Mouse (Mus musculus): ENCODE measurements around the gene Alox5ap. TPM values are rescaled to one million over a fixed set of nuclear protein-coding genes. Genes with fewer than 3 reads are reported as not detected.

Gene Alox5ap
- polyA plus RNA-seq, 1 experiment = 67.4 TPM

DNA sequence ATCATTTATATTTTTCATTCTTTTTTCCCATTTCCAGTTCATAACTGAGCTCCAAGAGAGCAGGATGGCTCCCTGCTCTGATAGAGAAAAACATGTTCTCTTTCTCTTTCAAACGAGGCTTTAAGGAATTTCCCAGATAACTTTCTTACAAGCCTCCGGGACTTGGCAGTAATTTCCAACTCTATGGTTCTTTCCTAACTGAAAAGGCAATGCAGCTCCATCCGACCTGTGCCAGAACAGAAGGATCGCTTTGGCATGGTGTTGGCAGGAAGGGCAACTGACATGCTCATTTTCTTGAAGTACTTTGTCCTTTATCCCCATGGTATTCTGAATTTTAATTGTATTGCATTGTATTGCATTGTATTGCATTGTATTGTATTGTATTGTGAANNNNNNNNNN, 33.7 kb downstream of the Alox5ap start:
- TF ChIP-seq CTCF (IDR thresholded peaks at IDR 0.05; ENCODE audit: extremely low read depth, insufficient read depth, insufficient read length, insufficient replicate concordance) = no peak
- TF ChIP-seq POLR2A (IDR thresholded peaks at IDR 0.05; ENCODE audit: low read depth, low read length) = no peak
- H3K27me3 ChIP-seq (ENCODE audit: control insufficient read depth, insufficient read depth, low read length) = no peaks in the 10 kb centered on the region
- 65% methylated on average over 4 of the region's 4 CpGs for WGBS
- DNase-seq (ENCODE audit: low read depth in 1 of 2, low spot score in 2 of 2) = no peak
- no peaks in the 10 kb centered on the region for H3K4me1 ChIP-seq (ENCODE audit: control insufficient read depth, insufficient read depth, insufficient read length)
- no peak overlapping the region for H3K27ac ChIP-seq (ENCODE audit: insufficient read depth, low read length)
- H3K4me3 ChIP-seq (ENCODE audit: extremely low read depth, insufficient read depth, insufficient read length) = no peak overlapping the region
- H3K36me3 ChIP-seq (ENCODE audit: control insufficient read depth, insufficient read depth, low read length) = no peaks in the 10 kb centered on the region

DNA sequence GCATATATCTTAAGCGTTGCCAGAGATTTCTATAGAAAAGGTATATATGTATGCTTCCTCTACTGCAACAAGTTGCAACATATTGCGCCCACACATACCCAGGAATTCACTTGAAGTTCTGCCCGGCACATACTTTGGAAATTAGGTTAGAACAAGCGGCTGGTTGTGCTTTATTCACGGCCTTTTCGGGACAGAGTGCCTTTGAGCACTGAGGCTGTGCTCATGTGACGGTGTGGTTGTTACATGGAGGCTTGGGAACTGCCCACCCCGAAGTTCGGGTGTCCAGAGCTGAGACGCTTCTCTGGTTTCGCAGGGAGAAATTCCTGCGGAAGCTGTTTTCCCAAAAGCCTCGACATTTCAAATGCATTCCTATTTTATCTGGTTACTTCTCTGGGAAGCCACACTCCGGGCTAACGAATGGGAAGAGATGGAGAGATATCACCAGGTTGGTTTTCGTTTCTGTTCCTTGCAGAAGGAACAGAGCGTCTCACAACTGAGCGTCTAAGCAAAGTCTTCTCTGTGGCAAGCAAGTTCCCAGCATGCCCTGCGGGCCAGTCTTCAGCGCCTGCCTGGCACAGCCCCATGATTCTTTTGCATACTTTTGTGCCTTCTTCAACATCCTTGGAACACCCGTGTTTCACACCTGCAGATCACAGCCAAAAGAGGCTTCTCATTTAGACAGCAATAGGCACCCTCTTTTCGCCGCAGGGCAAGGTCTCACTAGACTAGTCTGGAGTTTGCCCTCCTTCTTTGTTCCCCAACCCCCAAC, 48.5 kb downstream of the Alox5ap start:
- Histone ChIP-seq H3K4me3 (ENCODE audit: extremely low read depth, insufficient read depth, insufficient read length) (no peak overlapping the region), H3K27me3 (ENCODE audit: control insufficient read depth, insufficient read depth, low read length) (no peaks in the 10 kb centered on the region), H3K4me1 (ENCODE audit: control insufficient read depth, insufficient read depth, insufficient read length) (no peaks in the 10 kb centered on the region), H3K36me3 (ENCODE audit: control insufficient read depth, insufficient read depth, low read length) (no peaks in the 10 kb centered on the region), H3K27ac (ENCODE audit: insufficient read depth, low read length) (no peak overlapping the region)
- DNase-seq (ENCODE audit: low read depth in 1 of 2, low spot score in 2 of 2) = peak in 1 of 2 experiments; percentile 8
- 74% methylated on average over 23 of the region's 23 CpGs for WGBS
- TF ChIP-seq POLR2A (IDR thresholded peaks at IDR 0.05; ENCODE audit: low read depth, low read length) (no peak), CTCF (IDR thresholded peaks at IDR 0.05; ENCODE audit: extremely low read depth, insufficient read depth, insufficient read length, insufficient replicate concordance) (no peak)

DNA sequence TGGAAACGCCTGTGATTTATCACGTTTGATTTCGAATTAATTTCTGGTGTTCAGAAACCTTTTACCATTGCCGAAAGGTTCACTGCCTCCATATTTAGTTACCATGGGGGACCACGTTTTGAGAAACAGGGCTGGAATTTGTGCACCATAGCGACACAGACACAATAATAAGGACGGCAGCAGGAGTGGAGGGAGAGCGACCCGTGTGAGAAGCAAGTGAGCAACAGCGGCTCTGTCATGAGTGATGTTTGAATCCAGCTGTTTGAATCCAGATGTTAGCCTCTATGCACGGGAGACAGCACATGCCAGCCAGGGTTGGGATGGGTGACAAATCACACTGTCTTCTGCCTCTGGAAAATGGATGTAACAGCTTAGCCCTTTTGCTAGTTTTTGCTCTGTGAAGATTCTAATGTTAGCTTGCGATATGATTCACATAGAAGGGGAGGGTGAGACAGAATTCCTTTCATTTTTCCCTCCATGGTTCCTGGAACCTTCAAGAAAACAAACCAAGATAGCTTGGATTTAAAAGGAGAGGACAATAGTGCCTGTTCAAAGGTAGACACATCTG, 50.0 kb downstream of the Alox5ap start:
- WGBS = 90% methylated on average over 12 of the region's 12 CpGs
- DNase-seq (ENCODE audit: low read depth in 1 of 2, low spot score in 2 of 2) = no peak
- no peaks in the 10 kb centered on the region for H3K27me3 ChIP-seq (ENCODE audit: control insufficient read depth, insufficient read depth, low read length)
- TF ChIP-seq POLR2A (IDR thresholded peaks at IDR 0.05; ENCODE audit: low read depth, low read length) (no peak), CTCF (IDR thresholded peaks at IDR 0.05; ENCODE audit: extremely low read depth, insufficient read depth, insufficient read length, insufficient replicate concordance) (no peak)
- no peaks in the 10 kb centered on the region for H3K36me3 ChIP-seq (ENCODE audit: control insufficient read depth, insufficient read depth, low read length)
- H3K4me3 ChIP-seq (ENCODE audit: extremely low read depth, insufficient read depth, insufficient read length) = no peak overlapping the region
- no peak overlapping the region for H3K27ac ChIP-seq (ENCODE audit: insufficient read depth, low read length)
- no peaks in the 10 kb centered on the region for H3K4me1 ChIP-seq (ENCODE audit: control insufficient read depth, insufficient read depth, insufficient read length)

DNA sequence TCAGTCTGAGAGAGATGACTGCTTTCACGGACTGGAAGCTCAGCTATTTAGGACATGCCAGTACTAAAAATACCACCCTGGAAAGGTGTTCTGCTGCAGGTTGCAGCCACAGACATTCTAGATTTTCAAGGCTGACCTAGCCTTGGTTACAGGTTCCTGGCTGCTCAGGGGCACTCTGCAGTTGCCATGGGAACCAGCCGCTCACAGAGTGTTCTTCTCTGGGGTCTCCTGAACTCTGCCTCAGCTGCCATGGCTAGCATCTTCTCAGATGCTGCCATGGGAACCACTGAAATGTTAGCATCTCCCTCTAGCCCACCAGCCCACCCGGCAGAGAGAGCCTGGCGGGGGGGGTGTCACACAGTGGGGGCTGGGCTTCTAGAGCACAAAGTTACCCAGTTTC, 52.4 kb downstream of the Alox5ap start:
- Histone ChIP-seq H3K27ac (ENCODE audit: insufficient read depth, low read length) (no peak overlapping the region), H3K36me3 (ENCODE audit: control insufficient read depth, insufficient read depth, low read length) (no peaks in the 10 kb centered on the region), H3K4me3 (ENCODE audit: extremely low read depth, insufficient read depth, insufficient read length) (no peak overlapping the region), H3K4me1 (ENCODE audit: control insufficient read depth, insufficient read depth, insufficient read length) (peaks cover 3% of the 10 kb centered on the region; the same call in 1 of the 2 replicates), H3K27me3 (ENCODE audit: control insufficient read depth, insufficient read depth, low read length) (no peaks in the 10 kb centered on the region)
- TF ChIP-seq POLR2A (IDR thresholded peaks at IDR 0.05; ENCODE audit: low read depth, low read length) (no peak), CTCF (IDR thresholded peaks at IDR 0.05; ENCODE audit: extremely low read depth, insufficient read depth, insufficient read length, insufficient replicate concordance) (no peak)
- 56% methylated on average over 4 of the region's 4 CpGs for WGBS
- DNase-seq (ENCODE audit: low read depth in 1 of 2, low spot score in 2 of 2) = no peak

DNA sequence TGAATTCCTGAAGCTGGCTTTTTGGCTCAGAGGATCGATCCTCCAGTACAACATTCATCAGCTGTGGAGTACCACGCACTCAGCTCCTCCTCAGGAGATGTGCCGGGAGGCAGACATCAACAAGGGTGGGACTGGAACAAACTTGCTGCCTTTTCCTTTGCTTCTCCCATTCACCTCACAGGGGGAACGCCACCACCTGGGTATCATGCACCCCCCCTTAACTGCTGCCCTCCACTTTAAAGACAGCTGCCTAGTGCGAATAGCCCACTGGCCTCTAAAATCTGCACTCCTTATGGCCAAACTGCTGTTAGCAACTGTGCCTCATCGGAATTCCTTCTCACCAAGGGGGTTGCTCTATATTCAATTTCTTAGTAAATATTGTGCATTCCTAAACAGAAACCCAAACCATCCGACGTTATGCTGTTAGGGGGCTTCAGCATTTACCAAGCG, 55.3 kb downstream of the Alox5ap start:
- Histone ChIP-seq H3K4me3 (ENCODE audit: extremely low read depth, insufficient read depth, insufficient read length) (no peak overlapping the region), H3K27me3 (ENCODE audit: control insufficient read depth, insufficient read depth, low read length) (no peaks in the 10 kb centered on the region), H3K27ac (ENCODE audit: insufficient read depth, low read length) (no peak overlapping the region), H3K4me1 (ENCODE audit: control insufficient read depth, insufficient read depth, insufficient read length) (peaks cover 3% of the 10 kb centered on the region; the same call in 1 of the 2 replicates), H3K36me3 (ENCODE audit: control insufficient read depth, insufficient read depth, low read length) (no peaks in the 10 kb centered on the region)
- no peak for DNase-seq (ENCODE audit: low read depth in 1 of 2, low spot score in 2 of 2)
- TF ChIP-seq CTCF (IDR thresholded peaks at IDR 0.05; ENCODE audit: extremely low read depth, insufficient read depth, insufficient read length, insufficient replicate concordance) (no peak), POLR2A (IDR thresholded peaks at IDR 0.05; ENCODE audit: low read depth, low read length) (no peak)
- WGBS = 92% methylated on average over 9 of the region's 9 CpGs

DNA sequence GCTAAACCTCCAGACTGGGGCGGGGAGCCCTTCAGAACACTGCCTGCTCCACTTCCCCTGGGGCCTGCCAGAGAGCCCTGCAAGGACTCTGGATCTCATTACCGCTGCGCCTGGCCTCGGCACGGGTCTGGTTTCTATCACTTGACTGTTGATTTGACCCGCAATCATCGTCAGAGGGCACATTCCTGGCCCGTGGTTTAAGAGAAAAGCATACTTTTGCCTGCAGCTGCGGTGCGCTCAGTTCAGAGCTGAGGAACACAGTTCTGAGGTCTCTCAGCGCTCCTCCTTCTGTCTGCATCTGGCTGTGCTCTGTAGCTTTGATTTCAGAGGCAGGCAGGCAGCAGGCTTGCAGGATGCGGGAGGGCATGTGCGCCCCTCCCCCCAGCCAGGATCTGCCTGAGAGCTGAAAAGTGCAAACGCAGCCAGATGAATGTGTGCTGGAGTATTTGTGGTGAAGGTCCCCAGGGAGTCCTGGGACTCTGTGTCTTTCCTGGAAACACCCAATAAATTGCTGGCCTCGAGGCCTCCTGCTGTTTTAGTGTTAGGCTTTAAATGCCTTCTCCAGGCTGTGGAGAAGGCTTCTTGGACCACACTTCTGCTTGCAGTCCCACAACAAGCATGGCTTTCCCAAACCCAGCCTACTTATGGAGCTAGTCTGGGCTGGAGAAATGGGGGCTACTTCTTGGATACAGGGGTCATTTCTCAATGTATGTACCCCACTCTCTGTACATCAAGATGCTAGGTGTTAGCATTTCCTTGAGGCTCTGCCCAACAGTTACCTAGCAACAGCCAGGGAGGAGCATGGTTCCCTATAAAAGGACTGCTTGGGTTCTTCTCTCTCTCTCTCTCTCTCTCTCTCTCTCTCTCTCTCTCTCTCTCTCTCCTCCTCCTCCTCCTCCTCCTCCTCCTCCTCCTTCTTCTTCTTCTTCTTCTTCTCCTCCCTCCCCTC, 56.2 kb downstream of the Alox5ap start:
- WGBS = 10% methylated on average over 15 of the region's 15 CpGs
- Histone ChIP-seq H3K27me3 (ENCODE audit: control insufficient read depth, insufficient read depth, low read length) (no peaks in the 10 kb centered on the region), H3K4me3 (ENCODE audit: extremely low read depth, insufficient read depth, insufficient read length) (no peak overlapping the region), H3K27ac (ENCODE audit: insufficient read depth, low read length) (no peak overlapping the region; the same call in 1 of the 2 replicates), H3K36me3 (ENCODE audit: control insufficient read depth, insufficient read depth, low read length) (no peaks in the 10 kb centered on the region), H3K4me1 (ENCODE audit: control insufficient read depth, insufficient read depth, insufficient read length) (peaks cover 3% of the 10 kb centered on the region; the same call in 1 of the 2 replicates)
- peak in 1 of 2 experiments; percentile 19 for DNase-seq (ENCODE audit: low read depth in 1 of 2, low spot score in 2 of 2)
- TF ChIP-seq POLR2A (IDR thresholded peaks at IDR 0.05; ENCODE audit: low read depth, low read length) = no peak
- TF ChIP-seq CTCF (IDR thresholded peaks at IDR 0.05; ENCODE audit: extremely low read depth, insufficient read depth, insufficient read length, insufficient replicate concordance) = no peak

All from spleen, adult 2 months (tissue).